Mouse (Mus musculus) MEL (cell line): ENCODE data around the gene Fcrla. TPM values are rescaled to one million over a fixed set of nuclear protein-coding genes. Genes with fewer than 3 reads are reported as not detected.

Experiments used
- DNase-seq: peaks from one replicate; pipeline ENCODE4 v3.0.0; 2011; ENCODE audit warnings: low read depth, low spot score
- H3K27ac ChIP-seq: 2 replicates; pipeline ENCODE4 v1.5.1; 2012; ENCODE audit warnings: low read depth, mild to moderate bottlenecking, control low read depth, low read length, moderate library complexity; ENCODE audit not compliant: control insufficient read depth
- H3K27me3 ChIP-seq, 2 experiments: fragments of 150-350 bp in 1 of 2; sonication (generic) in 1 of 2; 2 replicates each; pipeline ENCODE4 v1.6.1; 2012; ENCODE audit warnings: low read length in 2 of 2, mild to moderate bottlenecking in 2 of 2, improper control_type of control experiment in 1 of 2, moderate library complexity in 1 of 2; ENCODE audit not compliant: insufficient read depth in 2 of 2, control insufficient read depth in 1 of 2
- H3K36me3 ChIP-seq, 2 experiments: 2 replicates each; pipeline ENCODE4 v1.6.1; 2012 to 2014; ENCODE audit warnings: low read length in 2 of 2, improper control_type of control experiment in 1 of 2, inconsistent platforms in 1 of 2, mild to moderate bottlenecking in 1 of 2; ENCODE audit not compliant: insufficient read depth in 2 of 2, control insufficient read depth in 1 of 2
- H3K4me1 ChIP-seq, 2 experiments: fragments of 150-350 bp in 1 of 2; sonication (generic) in 1 of 2; 2 replicates each; pipeline ENCODE4 v1.6.1; 2012; ENCODE audit warnings: low read length in 2 of 2, improper control_type of control experiment in 1 of 2, mild to moderate bottlenecking in 1 of 2; ENCODE audit not compliant: insufficient read depth in 2 of 2, control insufficient read depth in 1 of 2
- H3K4me3 ChIP-seq, 2 experiments: fragments of 150-350 bp in 1 of 2; sonication (generic) in 1 of 2; 2 replicates each; pipeline ENCODE4 v1.5.1; 2012; ENCODE audit warnings: low read depth in 2 of 2, low read length in 2 of 2, mild to moderate bottlenecking in 2 of 2, moderate library complexity in 2 of 2, control low read depth in 1 of 2, improper control_type of control experiment in 1 of 2; ENCODE audit not compliant: control insufficient read depth in 1 of 2, insufficient read depth in 1 of 2
- H3K79me2 ChIP-seq: 2 replicates; pipeline ENCODE4 v1.6.1; 2012; ENCODE audit warnings: mild to moderate bottlenecking, low read length, moderate library complexity; ENCODE audit not compliant: control insufficient read depth, poor library complexity, insufficient read depth
- H3K9ac ChIP-seq: 2 replicates; pipeline ENCODE4 v1.6.1; 2012; ENCODE audit warnings: low read depth, mild to moderate bottlenecking, control low read depth, low read length, moderate library complexity; ENCODE audit not compliant: control insufficient read depth, poor library complexity, severe bottlenecking
- H3K9me3 ChIP-seq: fragments of 150-350 bp; sonication (generic); replicated peaks from 2 replicates; pipeline ENCODE4 v1.6.1; 2012; ENCODE audit warnings: mild to moderate bottlenecking, low read length, improper control_type of control experiment, moderate library complexity; ENCODE audit not compliant: insufficient read depth
- BHLHE40 ChIP-seq: IDR thresholded peaks from 2 replicates; pipeline ENCODE4 v1.6.1; 2012; ENCODE audit warnings: low read depth, mild to moderate bottlenecking, inconsistent platforms, low read length, improper control_type of control experiment, borderline replicate concordance
- CHD1 ChIP-seq: IDR thresholded peaks from 2 replicates; pipeline ENCODE4 v1.6.1; 2012; ENCODE audit warnings: low read depth, mild to moderate bottlenecking, inconsistent platforms, low read length, improper control_type of control experiment
- CHD2 ChIP-seq: IDR thresholded peaks from 2 replicates; pipeline ENCODE4 v1.6.1; 2011; ENCODE audit warnings: low read length, improper control_type of control experiment
- E2F4 ChIP-seq: IDR thresholded peaks from 2 replicates; pipeline ENCODE4 v1.6.1; 2011; ENCODE audit warnings: low read depth, low read length, improper control_type of control experiment, borderline replicate concordance
- ELF1 ChIP-seq: IDR thresholded peaks from 2 replicates; pipeline ENCODE4 v1.6.1; 2014; ENCODE audit warnings: low read depth, mild to moderate bottlenecking, inconsistent platforms, low read length, improper control_type of control experiment, moderate library complexity
- EP300 ChIP-seq, 2 experiments: IDR thresholded peaks; 2 replicates each; pipeline ENCODE4 v1.6.1; 2011; ENCODE audit warnings: improper control_type of control experiment in 2 of 2, low read length in 2 of 2, low read depth in 1 of 2, mild to moderate bottlenecking in 1 of 2
- GABPA ChIP-seq: IDR thresholded peaks from 2 replicates; pipeline ENCODE4 v1.6.1; 2012; ENCODE audit warnings: low read depth, mild to moderate bottlenecking, inconsistent platforms, low read length, improper control_type of control experiment, moderate library complexity
- JUND ChIP-seq: IDR thresholded peaks from 2 replicates; pipeline ENCODE4 v1.6.1; 2011; ENCODE audit warnings: low read depth, mild to moderate bottlenecking, improper control_type of control experiment, low read length
- MAFK ChIP-seq: IDR thresholded peaks from 2 replicates; pipeline ENCODE4 v1.6.1; 2011; ENCODE audit warnings: low read depth, mild to moderate bottlenecking, low read length, improper control_type of control experiment, borderline replicate concordance
- NELFE ChIP-seq: IDR thresholded peaks from 2 replicates; pipeline ENCODE4 v1.6.1; 2011; ENCODE audit warnings: low read depth, low read length, improper control_type of control experiment
- NRF1 ChIP-seq: IDR thresholded peaks from 2 replicates; pipeline ENCODE4 v1.6.1; 2014; ENCODE audit warnings: low read depth, mild to moderate bottlenecking, inconsistent platforms, low read length, improper control_type of control experiment, moderate library complexity; ENCODE audit not compliant: poor library complexity, insufficient read depth, severe bottlenecking
- POLR2AphosphoS2 ChIP-seq: IDR thresholded peaks from 2 replicates; pipeline ENCODE4 v1.6.1; 2011; ENCODE audit warnings: low read length, improper control_type of control experiment
- SIN3A ChIP-seq: IDR thresholded peaks from 2 replicates; pipeline ENCODE4 v1.6.1; 2012; ENCODE audit warnings: low read length, improper control_type of control experiment, inconsistent platforms
- TCF12 ChIP-seq: IDR thresholded peaks from 2 replicates; pipeline ENCODE4 v1.6.1; 2014; ENCODE audit warnings: low read depth, mild to moderate bottlenecking, inconsistent platforms, low read length, improper control_type of control experiment, moderate library complexity
- USF1 ChIP-seq: IDR thresholded peaks from 2 replicates; pipeline ENCODE4 v1.6.1; 2014; ENCODE audit warnings: low read depth, mild to moderate bottlenecking, inconsistent platforms, low read length, improper control_type of control experiment, moderate library complexity
- USF2 ChIP-seq, 2 experiments: IDR thresholded peaks; 2 replicates each; pipeline ENCODE4 v1.6.1; 2011 to 2012; ENCODE audit warnings: improper control_type of control experiment in 2 of 2, low read length in 2 of 2, borderline replicate concordance in 1 of 2, inconsistent platforms in 1 of 2, low read depth in 1 of 2, mild to moderate bottlenecking in 1 of 2; ENCODE audit not compliant: insufficient read depth in 1 of 2
- ZC3H11A ChIP-seq: IDR thresholded peaks from 2 replicates; pipeline ENCODE4 v1.6.1; 2012; ENCODE audit warnings: low read depth, mild to moderate bottlenecking, inconsistent platforms, low read length, improper control_type of control experiment
- ZMIZ1 ChIP-seq: IDR thresholded peaks from 2 replicates; pipeline ENCODE4 v1.6.1; 2012; ENCODE audit warnings: low read depth, mild to moderate bottlenecking, inconsistent platforms, low read length, improper control_type of control experiment, moderate library complexity
- ZNF384 ChIP-seq: IDR thresholded peaks from 2 replicates; pipeline ENCODE4 v1.6.1; 2012; ENCODE audit warnings: low read depth, mild to moderate bottlenecking, inconsistent platforms, low read length, improper control_type of control experiment
- polyA plus RNA-seq, 2 experiments: library from polyadenylated mRNA; stranded (reverse) in 1 of 2; unstranded in 1 of 2; fragments of >175 nt in 1 of 2; fragments of >200 nt in 1 of 2; gene quantifications; 2 replicates each; pipeline versions ENCODE4 v1.2.1 to v1.2.4; 2012; ENCODE audit warnings: low replicate concordance in 2 of 2, low read depth in 1 of 2; ENCODE audit not compliant: insufficient read length in 2 of 2, insufficient read depth in 1 of 2, missing spikeins in 1 of 2
- total RNA-seq: library from RNA; depleted of rRNA; stranded (reverse); fragments of 300-350 nt; gene quantifications from 2 replicates; pipeline ENCODE4 v1.2.3, GENCODE M21; 2012

Fcrla gene
- total and polyA plus RNA-seq, 3 experiments = 0.12 to 0.18 TPM; not detected in 1

GRCm38 (mm10) chr1:170974736-170975135 is 47.4 kb upstream of the Fcrla start:
- TF ChIP-seq GABPA (no peak), JUND (no peak), USF2 (IDR thresholded peaks at IDR 0.05; ENCODE audit: borderline replicate concordance in 1 of 2, insufficient read depth in 1 of 2, low read depth in 1 of 2, low read length in 2 of 2) (no peak), ZMIZ1 (no peak), MAFK (no peak), BHLHE40 (no peak), ZC3H11A (no peak)
- peaks cover 7 to 25% of the 10 kb centered on the region in 2 experiments for H3K4me1 ChIP-seq

DNA sequence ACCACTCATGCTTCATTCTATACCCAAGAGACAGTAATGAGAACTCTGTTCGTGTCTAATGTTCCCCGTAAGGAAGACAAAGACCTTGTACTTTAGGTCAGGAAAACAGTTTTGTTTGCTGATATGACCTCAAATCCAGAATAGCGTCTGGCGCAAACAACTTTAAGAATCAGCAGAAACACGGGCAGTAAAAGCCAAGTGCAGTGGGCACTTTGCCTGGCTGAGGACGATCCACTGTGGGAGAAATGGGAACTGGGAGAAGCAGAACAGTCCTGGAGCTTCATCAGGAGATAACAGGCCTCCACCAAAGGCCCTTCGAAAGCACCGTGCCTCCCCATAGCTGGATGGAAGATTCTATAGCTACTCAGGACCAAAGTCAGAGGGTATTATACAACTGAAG is 46.8 kb upstream of the Fcrla start:
- H3K79me2 ChIP-seq = no peaks in the 10 kb centered on the region
- H3K27ac ChIP-seq = no peak overlapping the region
- DNase-seq = no peak
- H3K4me3 ChIP-seq = no peak overlapping the region
- no peaks in the 10 kb centered on the region for H3K9me3 ChIP-seq
- H3K9ac ChIP-seq = no peak overlapping the region
- peaks cover 0 to 20% of the 10 kb centered on the region in 2 experiments; a peak in 2 of 4 replicates for H3K36me3 ChIP-seq
- no peak for TF ChIP-seq ELF1
- TF ChIP-seq USF2 (IDR thresholded peaks at IDR 0.05; ENCODE audit: borderline replicate concordance in 1 of 2, insufficient read depth in 1 of 2, low read depth in 1 of 2, low read length in 2 of 2) = no peak
- no peak for TF ChIP-seq TCF12
- no peak for TF ChIP-seq GABPA
- no peak for TF ChIP-seq NELFE
- no peak for TF ChIP-seq POLR2AphosphoS2
- TF ChIP-seq USF1 = no peak
- no peak for TF ChIP-seq ZNF384
- TF ChIP-seq SIN3A = no peak
- no peak for TF ChIP-seq E2F4
- TF ChIP-seq JUND = no peak
- TF ChIP-seq BHLHE40 = no peak
- TF ChIP-seq CHD1 = no peak
- no peak for TF ChIP-seq NRF1
- no peak for TF ChIP-seq EP300 (IDR thresholded peaks at IDR 0.05; ENCODE audit: low read depth in 1 of 2, low read length in 2 of 2)
- no peak for TF ChIP-seq CHD2
- no peak for TF ChIP-seq ZMIZ1
- no peaks in the 10 kb centered on the region for H3K27me3 ChIP-seq
- H3K4me1 ChIP-seq = peaks cover 7 to 25% of the 10 kb centered on the region in 2 experiments

More at GRCm38 (mm10) chr1:170974736-170975135, 47.4 kb upstream of the Fcrla start:
- H3K9ac ChIP-seq = no peak overlapping the region
- peaks cover 0 to 20% of the 10 kb centered on the region in 2 experiments; a peak in 2 of 4 replicates for H3K36me3 ChIP-seq
- H3K27me3 ChIP-seq = no peaks in the 10 kb centered on the region
- DNase-seq = no peak
- H3K79me2 ChIP-seq = no peaks in the 10 kb centered on the region
- no peak overlapping the region for H3K27ac ChIP-seq
- no peak overlapping the region for H3K4me3 ChIP-seq
- no peaks in the 10 kb centered on the region for H3K9me3 ChIP-seq
